Mouse (Mus musculus): Measurements from ENCODE around the gene Ctnnd2.

DNA sequence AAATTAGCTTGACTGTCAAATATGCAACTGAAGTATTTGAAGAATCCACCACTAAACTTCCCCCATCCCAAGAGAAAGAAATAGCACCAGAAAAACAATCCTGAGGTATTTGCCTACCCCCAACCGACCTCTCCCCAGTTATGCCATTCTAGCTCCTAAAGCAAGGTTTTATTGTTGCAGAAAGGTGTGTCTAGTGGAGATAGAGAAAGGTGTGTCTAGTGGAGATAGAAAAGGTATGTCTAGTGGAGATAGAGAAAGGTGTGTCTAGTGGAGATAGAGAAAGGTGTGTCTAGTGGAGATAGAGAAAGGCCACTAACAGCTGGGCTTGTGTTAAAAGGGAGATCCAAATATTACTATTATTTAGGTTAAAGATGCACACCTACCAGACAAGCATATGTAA, 607.5 kb downstream of the Ctnnd2 start:
- TF ChIP-seq CTCF (IDR thresholded peaks at IDR 0.05; ENCODE audit: borderline replicate concordance, insufficient read depth, low read depth, low read length) (no peak), POLR2A (IDR thresholded peaks at IDR 0.05; ENCODE audit: borderline replicate concordance, insufficient read depth, low read length) (no peak)

Data from cerebellum, adult 2 months (tissue).